Mouse (Mus musculus) adrenal gland, postnatal 4 days (tissue): ENCODE measurements at regions not wholly inside any gene's neighbourhood (a gene's known extent, or its start where the extent isn't known, plus 50 kb on each side); places are given as distances from the start of the nearest gene placed in this dataset.

Experiments used
- DNase-seq, 2 experiments: peaks; one replicate each; pipeline ENCODE4 v3.0.0; 2021 to 2022; ENCODE audit warnings: low spot score in 2 of 2, mixed read lengths in 2 of 2

DNA sequence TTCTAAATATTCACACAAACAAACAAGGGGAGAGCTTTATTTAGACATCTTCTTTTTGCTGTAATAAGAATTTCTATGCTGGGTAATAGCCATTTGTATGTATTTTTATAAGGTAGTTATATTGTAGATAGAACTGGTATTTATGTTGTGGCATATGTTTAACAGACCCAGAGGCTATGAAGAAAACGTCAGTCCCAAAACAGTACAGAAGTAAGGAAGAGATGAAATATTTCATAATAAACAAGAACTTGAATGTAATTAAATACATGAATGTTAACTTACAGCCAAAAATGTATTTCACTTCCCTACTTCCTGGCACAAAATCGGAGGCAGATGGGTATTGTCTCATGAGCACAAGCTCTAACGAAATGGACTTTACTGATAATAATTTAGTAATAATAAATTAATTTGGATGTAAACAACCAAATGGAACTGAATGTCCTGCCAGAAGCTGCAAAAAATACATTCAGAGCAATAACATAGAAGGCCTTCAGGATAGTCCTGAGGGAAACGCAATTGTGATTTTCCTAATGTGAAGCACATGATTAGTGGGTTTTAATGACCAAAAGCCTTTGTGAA, 645.9 kb upstream of the Adamts5 start:
- no peak for DNase-seq

GRCm38 (mm10) chr16:86546905-86547304, 645.3 kb upstream of the Adamts5 start:
- no peak for DNase-seq

- DNase-seq, result no peak
Observed at GRCm38 (mm10) chr16:86544121-86544520, 642.5 kb upstream of the Adamts5 start.

DNA sequence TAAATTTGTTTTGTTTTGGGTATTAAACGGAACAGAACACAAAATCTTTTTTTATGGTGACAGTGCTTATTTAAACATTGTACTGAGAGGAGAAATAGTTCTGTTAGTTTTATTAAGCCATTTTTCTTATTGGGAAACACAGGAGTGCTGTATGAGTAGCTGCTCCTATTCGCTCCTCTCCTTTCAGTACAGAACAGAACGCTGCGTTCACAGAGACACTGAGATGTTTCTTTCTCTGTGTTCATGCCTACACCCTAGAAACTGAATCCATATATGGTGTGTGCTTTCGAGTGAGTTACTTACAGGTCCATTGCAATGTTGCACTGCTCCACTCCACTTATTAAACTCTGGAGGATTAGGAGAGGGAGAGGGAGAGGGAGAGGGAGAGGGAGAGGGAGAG, 634.9 kb upstream of the Adamts5 start:
- DNase-seq, result no peak

GRCm38 (mm10) chr16:86524135-86524534, 622.5 kb upstream of the Adamts5 start:
- no peak for DNase-seq

DNA sequence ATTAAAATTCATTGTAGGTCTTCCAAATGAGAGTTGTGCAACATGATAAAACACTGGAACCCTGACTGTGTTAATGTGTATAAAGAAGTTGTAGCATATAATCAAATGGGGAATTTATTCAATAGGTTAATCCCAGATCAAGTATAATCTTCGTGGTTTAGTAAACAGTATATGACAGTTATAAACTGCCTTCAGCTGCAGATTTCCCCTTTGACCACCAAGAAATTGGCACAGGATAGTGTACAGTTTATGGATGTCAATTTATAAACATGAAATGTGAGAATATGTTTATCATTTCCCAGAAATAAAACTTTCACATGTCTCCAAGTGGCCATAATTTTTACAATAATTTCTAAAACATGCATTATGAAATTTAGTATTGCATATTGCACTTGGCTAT, 615.3 kb upstream of the Adamts5 start:
- no peak for DNase-seq

DNA sequence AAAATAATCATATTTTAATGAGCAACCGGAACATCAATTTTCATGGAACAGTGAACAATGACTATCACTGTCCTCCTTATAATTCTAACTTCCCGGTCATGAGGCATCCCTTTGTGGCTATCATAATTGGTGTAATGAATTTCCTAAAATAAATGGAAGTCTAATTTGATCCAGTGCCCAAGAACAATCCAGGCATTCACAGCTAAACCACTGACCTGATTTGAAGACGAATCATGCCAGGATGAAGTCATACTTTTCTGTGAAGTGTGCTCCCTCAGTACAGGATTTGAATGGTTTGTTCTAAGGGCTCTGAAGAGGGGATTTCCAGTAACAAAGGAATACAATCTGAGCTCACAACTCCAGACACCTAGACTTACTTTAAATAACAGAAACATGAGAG, 614.5 kb upstream of the Adamts5 start:
- no peak for DNase-seq

- no peak for DNase-seq
Observed at GRCm38 (mm10) chr16:86501074-86501952, 599.7 kb upstream of the Adamts5 start.

- no peak for DNase-seq
Observed at GRCm38 (mm10) chr16:86475145-86475544, 573.5 kb upstream of the Adamts5 start.

- DNase-seq, result no peak
Observed at GRCm38 (mm10) chr16:86473059-86473740, 571.6 kb upstream of the Adamts5 start.

GRCm38 (mm10) chr16:86461073-86461472, 559.4 kb upstream of the Adamts5 start:
- DNase-seq, result no peak

DNA sequence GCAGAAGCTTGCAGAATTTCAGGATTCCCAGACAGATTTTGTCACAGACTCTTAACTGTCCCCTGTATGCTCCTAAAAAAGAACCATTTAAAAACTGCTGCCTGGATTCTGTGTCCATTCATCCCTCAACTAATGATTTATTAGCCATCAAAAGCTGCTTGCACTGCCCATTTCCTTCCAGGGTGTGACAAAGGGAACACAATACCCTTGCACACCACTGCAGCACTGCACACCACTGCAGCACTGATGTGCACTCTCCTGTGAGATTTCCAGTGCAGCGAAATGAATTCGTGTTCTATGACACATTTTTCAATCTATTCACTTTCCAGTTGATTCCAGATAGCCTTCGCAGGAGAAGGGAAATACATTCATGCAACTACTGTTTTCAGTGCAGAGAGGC, 555.0 kb upstream of the Adamts5 start:
- no peak for DNase-seq

DNA sequence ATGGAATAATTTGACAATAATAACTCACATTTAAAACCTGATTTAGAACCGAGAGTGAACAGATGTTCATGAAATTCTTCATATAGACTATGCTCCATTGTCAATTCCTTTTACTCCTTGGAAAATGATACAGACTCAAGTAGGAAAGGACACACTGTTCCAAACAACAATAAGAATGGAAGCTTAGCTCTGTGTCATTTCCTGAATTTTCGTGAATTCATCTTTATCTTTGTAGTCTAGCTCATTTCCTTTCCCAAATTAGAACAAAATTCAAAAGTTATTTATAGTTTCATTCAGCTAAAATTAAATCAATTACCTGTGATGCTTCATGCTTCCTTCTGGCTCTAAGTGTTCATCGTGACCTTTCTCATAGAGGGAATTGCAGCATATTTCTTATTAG, 553.2 kb upstream of the Adamts5 start:
- no peak for DNase-seq

GRCm38 (mm10) chr16:86454031-86454430, 552.4 kb upstream of the Adamts5 start:
- DNase-seq, result no peak

DNA sequence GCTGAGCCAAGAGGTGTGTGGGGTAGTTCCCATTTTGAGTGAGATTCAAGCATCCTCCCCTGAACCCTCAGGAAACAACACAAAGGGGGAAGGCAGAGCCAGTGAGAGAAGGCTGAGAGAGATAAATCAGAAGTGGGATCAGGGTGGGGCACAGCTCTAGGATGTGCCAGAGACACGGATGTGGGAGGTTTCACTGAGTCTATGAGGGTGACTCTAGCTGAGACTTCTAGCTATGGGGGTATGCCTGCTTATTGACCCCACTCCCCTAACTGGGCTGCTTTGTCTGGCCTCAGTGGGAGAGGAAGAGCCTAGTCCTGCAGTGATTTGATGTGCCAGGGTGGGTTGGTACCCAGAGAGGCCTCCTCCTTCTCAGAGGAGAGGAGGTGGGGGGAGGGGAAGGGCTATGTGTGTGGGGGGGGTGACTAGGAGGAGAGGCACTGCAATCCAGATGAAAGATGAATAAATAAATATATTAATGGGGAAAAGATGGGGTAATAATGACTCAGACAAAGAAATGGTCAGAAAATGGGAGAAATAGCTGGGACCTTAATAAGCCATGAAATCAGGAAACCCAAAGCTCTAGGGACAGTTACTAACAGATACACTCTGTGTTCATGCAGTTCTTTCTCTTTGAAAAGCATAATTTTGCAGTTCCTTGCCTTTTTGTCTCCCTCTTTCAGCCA, 547.0 kb upstream of the Adamts5 start:
- DNase-seq, result no peak

- DNase-seq, result peak; percentile 20 to 40
Observed at GRCm38 (mm10) chr16:86419458-86419857, 517.8 kb upstream of the Adamts5 start.

GRCm38 (mm10) chr16:86404309-86404708, 502.7 kb upstream of the Adamts5 start:
- no peak for DNase-seq

DNA sequence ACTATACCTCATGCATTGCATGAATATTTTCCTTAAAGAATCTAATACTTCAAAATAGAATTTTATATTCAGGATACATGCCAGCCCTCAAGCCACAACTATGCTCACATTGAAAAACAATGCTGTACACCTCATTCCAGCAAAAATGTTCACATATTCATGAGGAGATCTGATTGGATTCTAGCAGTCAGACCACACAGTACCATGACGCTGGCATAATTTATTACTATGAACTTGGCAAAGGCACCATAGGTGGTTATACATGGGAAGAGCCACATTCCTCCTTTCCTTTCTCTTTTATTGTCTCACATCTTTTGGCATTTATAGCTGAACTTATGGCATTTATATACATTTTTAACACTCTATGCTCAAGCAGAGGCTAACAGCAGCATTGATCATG, 499.8 kb upstream of the Adamts5 start:
- no peak for DNase-seq

DNA sequence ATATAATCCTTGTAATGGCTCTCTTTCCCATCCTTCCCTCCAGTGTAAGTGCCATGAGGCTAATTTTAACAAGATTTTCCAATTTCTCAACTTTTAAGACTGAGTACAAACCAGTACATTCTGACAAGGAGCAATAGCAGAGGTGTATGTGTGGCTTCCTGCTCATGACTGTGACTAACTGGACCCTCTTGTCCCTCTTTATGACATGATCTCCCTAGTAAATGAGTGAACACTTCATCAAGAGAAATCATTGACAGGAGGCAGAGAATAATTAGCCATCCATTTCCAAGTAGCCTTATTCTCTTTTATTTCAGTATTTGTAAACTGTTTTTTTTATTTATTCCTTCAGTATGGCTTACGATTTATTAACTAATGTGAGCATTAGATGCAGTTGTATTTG, 497.7 kb upstream of the Adamts5 start:
- no peak for DNase-seq

DNA sequence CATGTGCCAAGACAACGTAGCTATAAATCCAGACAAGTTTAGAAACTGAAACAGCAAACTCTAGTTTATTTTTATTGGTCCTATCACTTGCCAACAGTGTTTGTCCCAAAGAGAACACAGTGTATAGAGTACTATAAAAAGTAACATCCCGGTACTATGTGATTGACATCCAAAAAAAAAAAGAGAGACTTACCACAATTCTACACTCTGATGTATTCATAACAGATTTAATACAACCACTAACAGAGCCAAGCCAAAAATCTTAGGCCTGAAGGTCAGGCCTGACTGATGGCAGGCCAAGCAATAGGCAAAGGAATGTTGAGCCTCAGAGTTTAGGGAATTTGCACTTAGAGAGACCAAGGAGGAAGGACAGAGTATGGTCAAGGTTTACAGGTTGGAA, 495.9 kb upstream of the Adamts5 start:
- DNase-seq, result no peak

- no peak for DNase-seq
Observed at GRCm38 (mm10) chr16:86389063-86389723, 487.6 kb upstream of the Adamts5 start.
